Mouse (Mus musculus) lung, embryonic 16.5 days (tissue): ENCODE results near the gene Ankrd24. TPM values are rescaled to one million over a fixed set of nuclear protein-coding genes. Genes with fewer than 3 reads are reported as not detected.

ENCODE experiments used
- ATAC-seq: fragments of 200-750 bp; cut with Nextera tagmentation; 2 replicates; pipeline ENCODE4 v1.8.0; 2017; ENCODE audit warnings: low read depth, mild to moderate bottlenecking, moderate library complexity
- H3K27ac ChIP-seq: fragments of 300-500 bp; sonication (generic); 2 replicates; pipeline ENCODE4 v1.5.1; 2014; ENCODE audit warnings: mild to moderate bottlenecking, control low read depth, low read length
- H3K27me3 ChIP-seq: fragments of 300-500 bp; sonication (generic); 2 replicates; pipeline ENCODE4 v1.6.1; 2014; ENCODE audit warnings: low read depth, low read length, mixed read lengths; ENCODE audit not compliant: control insufficient read depth, insufficient read depth
- H3K36me3 ChIP-seq: fragments of 300-500 bp; sonication (generic); 2 replicates; pipeline ENCODE4 v1.6.1; 2014; ENCODE audit warnings: low read length; ENCODE audit not compliant: control insufficient read depth, insufficient read depth
- H3K4me1 ChIP-seq: fragments of 300-500 bp; sonication (generic); replicated peaks from 2 replicates; pipeline ENCODE4 v1.6.1; 2014; ENCODE audit warnings: low read length, mixed read lengths; ENCODE audit not compliant: control insufficient read depth, insufficient read depth
- H3K4me2 ChIP-seq: fragments of 300-500 bp; sonication (generic); 2 replicates; pipeline ENCODE4 v1.6.1; 2014; ENCODE audit warnings: low read depth, low read length, control low read depth
- H3K4me3 ChIP-seq: fragments of 300-500 bp; sonication (generic); 2 replicates; pipeline ENCODE4 v1.5.1; 2014; ENCODE audit warnings: mild to moderate bottlenecking, low read length, control low read depth
- H3K9ac ChIP-seq: fragments of 300-500 bp; sonication (generic); 2 replicates; pipeline ENCODE4 v1.6.1; 2014; ENCODE audit warnings: low read length, control low read depth
- H3K9me3 ChIP-seq: fragments of 300-500 bp; sonication (generic); 2 replicates; pipeline ENCODE4 v1.6.1; 2016; ENCODE audit warnings: low read length; ENCODE audit not compliant: control insufficient read depth
- WGBS: fragments of 180-500 bp; shearing (Covaris S2); extraction: QIAGEN DNeasy Blood & Tissue Kit; methylation state at CpG from one replicate; pipeline ENCODE4 v1.1.7; 2014; 5-methylcytosine and 5-hydroxymethylcytosine counted together
- polyA plus RNA-seq: library from polyadenylated mRNA; unstranded; fragments of >200 nt; fragmentation: Nextera tagmentation; extraction: Ambion mirVana; gene quantifications from 2 replicates; pipeline ENCODE4 v1.2.1, GENCODE M21; 2015

Gene Ankrd24
- polyA plus RNA-seq, result 8.5 and 9.2 TPM in 2 replicates

GRCm38 (mm10) chr10:81628390-81628789 is at the start of gene Ankrd24:
Ankrd24 (plus strand) TSS chr10:81628540.
- Histone ChIP-seq H3K27ac (peak within 1 kb of the TSS; percentile 88), H3K4me3 (peak within 1 kb of the TSS; percentile 76), H3K4me2 (peak within 1 kb of the TSS; percentile 86), H3K9ac (peak within 1 kb of the TSS; percentile 84), H3K36me3 (peaks cover 13% of the 10 kb centered on the region; the same call in 1 of the 2 replicates), H3K9me3 (no peaks in the 10 kb centered on the region), H3K4me1 (peaks cover 14% of the 10 kb centered on the region), H3K27me3 (no peaks in the 10 kb centered on the region)
- WGBS, result 72% methylated on average over 16 of the region's 16 CpGs
- ATAC-seq, result no peak

- H3K4me2 ChIP-seq, result no peak overlapping the region; the same call in 1 of the 2 replicates
Observed at GRCm38 (mm10) chr10:81579967-81580366, 48.4 kb upstream of the Ankrd24 start.

GRCm38 (mm10) chr10:81580441-81581070 is 47.8 kb upstream of the Ankrd24 start:
- Histone ChIP-seq H3K4me2 (peak overlapping the region; percentile 26), H3K36me3 (peaks cover 2% of the 10 kb centered on the region), H3K27me3 (no peaks in the 10 kb centered on the region), H3K27ac (no peak overlapping the region), H3K9ac (peak overlapping the region; percentile 27; the same call in 1 of the 2 replicates), H3K4me1 (peaks cover 6% of the 10 kb centered on the region), H3K4me3 (no peak overlapping the region), H3K9me3 (no peaks in the 10 kb centered on the region)
- 47% methylated on average over 25 of the region's 25 CpGs for WGBS
- peak; percentile 13 for ATAC-seq

More at GRCm38 (mm10) chr10:81579967-81580366, 48.4 kb upstream of the Ankrd24 start:
- H3K36me3 ChIP-seq, result no peaks in the 10 kb centered on the region; the same call in none of the 2 replicates
- no peaks in the 10 kb centered on the region for H3K9me3 ChIP-seq
- no peak overlapping the region for H3K9ac ChIP-seq
- 68% methylated on average over 4 of the region's 4 CpGs for WGBS
- H3K4me3 ChIP-seq, result no peak overlapping the region
- no peak overlapping the region for H3K27ac ChIP-seq
- peaks cover 6% of the 10 kb centered on the region for H3K4me1 ChIP-seq
- no peak for ATAC-seq
- no peaks in the 10 kb centered on the region for H3K27me3 ChIP-seq

- H3K27ac ChIP-seq, result no peak overlapping the region
- no peak overlapping the region for H3K4me3 ChIP-seq
- H3K4me2 ChIP-seq, result no peak overlapping the region
- no peaks in the 10 kb centered on the region for H3K27me3 ChIP-seq
- no peak for ATAC-seq
- no peaks in the 10 kb centered on the region for H3K9me3 ChIP-seq
- H3K4me1 ChIP-seq, result no peaks in the 10 kb centered on the region; the same call in 1 of the 2 replicates
- peaks cover 14% of the 10 kb centered on the region for H3K36me3 ChIP-seq
- no peak overlapping the region for H3K9ac ChIP-seq
- WGBS, result 45% methylated on average over 6 of the region's 6 CpGs
Observed at GRCm38 (mm10) chr10:81583347-81583746, 45.0 kb upstream of the Ankrd24 start.

DNA sequence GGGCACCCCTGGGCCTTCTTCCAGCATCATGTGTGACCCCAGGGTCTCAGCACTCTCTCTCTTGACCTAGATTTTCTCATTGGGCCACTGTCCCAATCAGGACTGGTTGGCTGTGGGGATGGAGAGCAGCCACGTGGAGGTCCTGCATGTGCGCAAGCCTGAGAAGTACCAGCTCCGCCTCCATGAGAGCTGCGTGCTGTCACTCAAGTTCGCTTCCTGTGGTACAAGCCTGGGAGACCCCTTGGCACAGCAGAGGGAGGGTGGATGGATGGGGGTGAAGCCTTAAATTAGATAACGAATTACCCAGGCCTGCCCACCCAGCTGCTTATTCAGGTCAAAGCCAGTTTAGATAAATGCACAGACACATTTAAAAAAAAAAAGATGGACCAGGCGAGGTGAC is 39.6 kb upstream of the Ankrd24 start:
- H3K36me3 ChIP-seq, result peaks cover 14% of the 10 kb centered on the region

DNA sequence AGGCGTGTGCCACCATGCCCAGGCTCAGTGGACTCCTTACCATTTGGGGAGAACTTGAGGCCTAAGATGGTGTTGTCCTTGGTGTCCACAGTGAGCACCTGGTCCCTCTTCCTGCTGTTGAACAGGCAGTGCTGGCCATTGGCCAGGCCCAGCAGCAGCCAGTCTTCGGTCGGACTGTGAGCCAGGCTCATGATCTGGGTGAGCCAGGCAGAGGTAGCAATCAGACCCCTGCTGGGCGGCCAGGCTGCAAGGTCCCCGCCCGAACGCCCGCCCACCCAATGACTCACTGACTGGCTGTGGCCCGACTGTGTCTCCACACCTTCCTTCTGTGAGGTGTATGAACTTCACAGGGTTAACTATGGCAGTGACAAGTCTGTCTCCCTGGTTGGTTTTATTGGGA is 36.5 kb upstream of the Ankrd24 start:
- no peak for ATAC-seq
- WGBS, result 57% methylated on average over 9 of the region's 9 CpGs
- no peaks in the 10 kb centered on the region for H3K9me3 ChIP-seq
- no peak overlapping the region for H3K4me3 ChIP-seq
- no peak overlapping the region for H3K27ac ChIP-seq
- H3K27me3 ChIP-seq, result peaks cover 3% of the 10 kb centered on the region; the same call in 1 of the 2 replicates
- peaks cover 15% of the 10 kb centered on the region for H3K4me1 ChIP-seq
- H3K36me3 ChIP-seq, result peaks cover 9% of the 10 kb centered on the region
- no peak overlapping the region for H3K4me2 ChIP-seq
- no peak overlapping the region for H3K9ac ChIP-seq

More for the DNA sequence above, 39.6 kb upstream of the Ankrd24 start:
- Histone ChIP-seq H3K4me1 (no peaks in the 10 kb centered on the region), H3K4me3 (no peak overlapping the region), H3K9ac (no peak overlapping the region), H3K27me3 (no peaks in the 10 kb centered on the region), H3K9me3 (no peaks in the 10 kb centered on the region), H3K27ac (no peak overlapping the region), H3K4me2 (no peak overlapping the region)
- WGBS, result 63% methylated on average over 7 of the region's 7 CpGs
- no peak for ATAC-seq

GRCm38 (mm10) chr10:81592631-81593030 is 35.7 kb upstream of the Ankrd24 start:
- Histone ChIP-seq H3K4me2 (no peak overlapping the region), H3K27me3 (peaks cover 3% of the 10 kb centered on the region; the same call in 1 of the 2 replicates), H3K9ac (no peak overlapping the region), H3K4me3 (no peak overlapping the region), H3K27ac (no peak overlapping the region), H3K36me3 (peaks cover 4% of the 10 kb centered on the region), H3K4me1 (peaks cover 23% of the 10 kb centered on the region), H3K9me3 (no peaks in the 10 kb centered on the region)
- no peak for ATAC-seq
- WGBS, result 72% methylated on average over 7 of the region's 7 CpGs

- H3K9ac ChIP-seq, result no peak overlapping the region
- no peak overlapping the region for H3K4me2 ChIP-seq
- H3K36me3 ChIP-seq, result no peaks in the 10 kb centered on the region
- no peak overlapping the region for H3K27ac ChIP-seq
- no peak overlapping the region for H3K4me3 ChIP-seq
- peaks cover 3% of the 10 kb centered on the region; the same call in 1 of the 2 replicates for H3K27me3 ChIP-seq
- ATAC-seq, result no peak
- peaks cover 29% of the 10 kb centered on the region for H3K4me1 ChIP-seq
- H3K9me3 ChIP-seq, result no peaks in the 10 kb centered on the region
- WGBS, result 56% methylated on average over 4 of the region's 4 CpGs
Observed at GRCm38 (mm10) chr10:81593223-81593622, 35.1 kb upstream of the Ankrd24 start.

DNA sequence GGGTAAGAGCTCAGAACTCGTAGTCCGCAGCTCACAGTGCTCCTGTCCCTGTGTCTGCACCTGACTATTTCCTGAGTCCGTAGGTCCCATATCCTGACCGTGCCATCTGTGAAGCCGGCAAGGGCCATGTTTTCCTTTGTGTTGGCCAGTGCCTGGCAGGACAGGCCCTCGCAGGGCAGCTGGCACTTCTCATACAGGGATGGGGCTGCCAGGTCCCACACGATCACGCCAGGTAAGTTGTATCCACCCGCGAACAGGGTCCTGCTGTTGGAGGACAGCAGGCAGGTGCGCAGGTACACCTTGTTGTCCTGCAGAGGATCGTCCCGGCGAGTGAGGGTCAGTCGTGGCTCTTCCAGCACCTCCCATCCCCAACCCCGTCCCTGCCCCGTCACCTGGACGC is 34.4 kb upstream of the Ankrd24 start:
- Histone ChIP-seq H3K4me2 (no peak overlapping the region), H3K36me3 (no peaks in the 10 kb centered on the region), H3K4me3 (no peak overlapping the region), H3K27ac (no peak overlapping the region), H3K9ac (peak overlapping the region; percentile 7; the same call in 1 of the 2 replicates), H3K27me3 (peaks cover 3% of the 10 kb centered on the region; the same call in 1 of the 2 replicates), H3K9me3 (no peaks in the 10 kb centered on the region), H3K4me1 (peaks cover 29% of the 10 kb centered on the region)
- ATAC-seq, result no peak
- 55% methylated on average over 18 of the region's 18 CpGs for WGBS
